In the genomic region with DNA sequence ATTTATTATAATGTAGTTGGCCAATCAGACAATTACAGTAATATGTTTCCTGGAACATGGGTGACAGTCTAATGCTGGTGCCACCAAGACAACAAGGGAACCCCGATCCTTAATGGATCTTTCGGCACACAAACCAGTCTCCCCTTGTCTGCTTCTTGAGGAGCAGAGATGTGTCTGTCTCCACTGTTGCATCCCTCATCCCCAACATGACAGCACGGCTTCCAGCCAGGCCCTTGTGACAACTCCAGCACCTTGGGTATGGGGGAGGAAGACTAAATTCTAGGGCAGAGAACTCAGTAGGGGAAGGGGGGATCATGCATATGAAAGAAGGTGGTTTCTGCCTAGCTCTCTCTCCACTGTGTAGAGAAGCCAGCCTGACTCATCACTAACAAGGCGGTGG, we compare ENCODE assay signal across 18 mouse cellular contexts.
"Had no signal": no experiment of that assay in that cellular context is flagged by ENCODE, and none has a peak within 500 bp of the region (broad histone marks: within the 10 kb centered on the region; RNA-seq: fewer than 3 reads in every experiment).

No protein-coding gene starts in this region.

- H3K36me3 ChIP-seq: liver, embryonic 15.5 days; lung, embryonic 15.5 days; midbrain, embryonic 12.5 days; neural tube, embryonic 12.5 days; stomach, embryonic 15.5 days had no signal

- DNase-seq: liver, postnatal 0 days; lung, adult 2 months; lung, postnatal 14 days; lung, postnatal 36 days; midbrain, embryonic 14.5 days; right cerebral cortex, postnatal 14 days; thymus, adult 2 months; thymus, postnatal 25 days; thymus, postnatal 4 days had no signal

- H3K27ac ChIP-seq: liver, embryonic 15.5 days; lung, embryonic 15.5 days; macrophage; midbrain, embryonic 12.5 days; neural tube, embryonic 12.5 days; stomach, embryonic 15.5 days; stomach, postnatal 0 days had no signal

- H3K9me3 ChIP-seq: liver, embryonic 15.5 days; lung, embryonic 15.5 days; midbrain, embryonic 12.5 days; neural tube, embryonic 12.5 days; stomach, embryonic 15.5 days had no signal

- H3K27me3 ChIP-seq: liver, embryonic 15.5 days; lung, embryonic 15.5 days; midbrain, embryonic 12.5 days; neural tube, embryonic 12.5 days; stomach, embryonic 15.5 days had no signal

- H3K4me1 ChIP-seq: liver, embryonic 15.5 days; lung, embryonic 15.5 days; midbrain, embryonic 12.5 days; neural tube, embryonic 12.5 days; stomach, embryonic 15.5 days had no signal

- H3K4me3 ChIP-seq: liver, embryonic 15.5 days; lung, embryonic 15.5 days; midbrain, embryonic 12.5 days; neural tube, embryonic 12.5 days; stomach, embryonic 15.5 days had no signal

- ATAC-seq: liver, postnatal 0 days; lung, postnatal 0 days; midbrain, embryonic 16.5 days had no signal
